Mouse (Mus musculus) regulatory T cell (primary cell): ENCODE data around the gene Ccpg1.

Experiments used
- in situ Hi-C: fragments of 300-600 bp; cut with MboI, MseI; formaldehyde crosslinking; loops from one replicate; pipeline ENCODE4 v1.15.1; 2025; ENCODE audit warnings: high pct_unique_total_duplicates

The Ccpg1 gene

DNA sequence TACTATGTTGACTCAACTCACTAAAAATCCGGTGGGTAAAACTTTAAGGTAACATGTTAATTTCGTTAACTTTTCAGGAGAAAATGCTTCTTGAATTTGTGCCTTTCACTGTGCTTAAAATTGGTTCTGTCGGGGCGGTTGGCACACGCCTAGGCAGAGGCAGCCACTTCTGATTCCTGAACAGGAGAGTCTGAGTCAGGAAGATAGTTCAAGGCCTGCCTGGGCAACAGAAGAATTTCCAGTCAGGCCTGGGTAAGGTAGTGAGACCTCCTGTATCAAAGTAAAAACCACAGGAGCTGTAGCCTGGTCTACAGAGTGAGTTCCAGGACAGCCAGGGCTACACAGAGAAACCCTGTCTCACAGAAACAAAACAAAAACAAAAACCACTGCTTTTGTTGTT, 7.3 kb downstream of the Ccpg1 start:
- in situ Hi-C loops: no loop called here

DNA sequence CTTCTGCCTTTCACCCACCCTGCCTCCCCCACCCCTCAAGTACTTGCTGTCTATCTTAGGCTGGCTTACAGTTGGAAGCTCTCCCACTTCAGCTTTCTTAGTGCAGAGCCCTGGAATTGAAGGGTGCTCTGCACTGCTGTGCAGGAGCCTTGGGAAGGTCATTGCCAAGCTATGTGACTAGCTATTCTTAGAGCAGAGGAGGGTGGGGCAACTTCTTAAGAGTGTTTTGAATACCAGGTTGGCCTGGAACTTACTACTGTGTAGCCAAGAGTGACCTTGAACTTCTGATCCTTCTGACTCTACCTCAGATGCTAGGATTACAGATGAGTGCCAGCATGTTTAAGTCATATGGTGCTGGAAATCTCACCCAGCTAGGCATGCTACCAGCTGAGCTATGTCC, 10.9 kb downstream of the Ccpg1 start:
- in situ Hi-C loops: no loop called here

DNA sequence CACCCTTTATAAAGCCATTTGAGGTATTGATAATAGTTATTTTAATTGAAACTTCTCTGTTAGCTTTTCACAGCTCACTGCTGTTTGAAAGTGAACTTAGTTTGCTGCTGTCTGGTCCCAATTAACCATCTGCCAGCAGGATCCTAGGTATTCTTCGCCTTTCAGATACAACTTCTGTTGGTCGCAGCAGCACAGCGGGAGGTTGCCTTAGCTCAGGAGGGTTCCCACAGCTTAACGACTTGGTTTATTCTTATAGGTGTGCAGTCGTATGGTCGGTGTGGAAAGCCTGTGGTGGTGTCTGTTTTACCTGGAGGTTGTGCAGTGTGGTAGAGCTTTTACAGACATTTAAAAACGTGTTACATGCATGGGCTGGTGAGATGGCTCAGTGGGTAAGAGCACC, 11.6 kb downstream of the Ccpg1 start:
- in situ Hi-C loops: no loop called here

DNA sequence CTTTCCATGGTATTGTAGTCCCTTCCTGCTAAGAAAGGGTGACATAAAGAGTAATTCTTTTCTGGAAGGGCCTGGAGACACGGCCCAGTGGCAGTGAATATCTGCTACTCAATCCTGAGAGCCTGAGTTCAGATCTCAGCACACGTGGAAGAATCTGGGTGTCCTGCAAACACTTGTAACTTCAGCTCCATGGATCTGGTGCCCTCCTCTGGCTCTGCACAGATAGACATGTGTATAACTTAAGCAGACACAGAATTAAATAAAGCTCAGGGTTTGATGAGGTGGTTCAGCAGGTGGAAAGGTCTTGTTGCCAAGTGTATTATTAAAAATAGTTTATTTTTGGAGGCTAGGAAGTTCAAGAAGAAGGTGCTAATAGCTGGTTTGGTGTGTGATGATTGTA, 15.3 kb downstream of the Ccpg1 start:
- in situ Hi-C loops: loop anchor here (25.0 kb wide), 1 partner anchor 1188 kb away; no protein-coding TSS in a partner anchor

DNA sequence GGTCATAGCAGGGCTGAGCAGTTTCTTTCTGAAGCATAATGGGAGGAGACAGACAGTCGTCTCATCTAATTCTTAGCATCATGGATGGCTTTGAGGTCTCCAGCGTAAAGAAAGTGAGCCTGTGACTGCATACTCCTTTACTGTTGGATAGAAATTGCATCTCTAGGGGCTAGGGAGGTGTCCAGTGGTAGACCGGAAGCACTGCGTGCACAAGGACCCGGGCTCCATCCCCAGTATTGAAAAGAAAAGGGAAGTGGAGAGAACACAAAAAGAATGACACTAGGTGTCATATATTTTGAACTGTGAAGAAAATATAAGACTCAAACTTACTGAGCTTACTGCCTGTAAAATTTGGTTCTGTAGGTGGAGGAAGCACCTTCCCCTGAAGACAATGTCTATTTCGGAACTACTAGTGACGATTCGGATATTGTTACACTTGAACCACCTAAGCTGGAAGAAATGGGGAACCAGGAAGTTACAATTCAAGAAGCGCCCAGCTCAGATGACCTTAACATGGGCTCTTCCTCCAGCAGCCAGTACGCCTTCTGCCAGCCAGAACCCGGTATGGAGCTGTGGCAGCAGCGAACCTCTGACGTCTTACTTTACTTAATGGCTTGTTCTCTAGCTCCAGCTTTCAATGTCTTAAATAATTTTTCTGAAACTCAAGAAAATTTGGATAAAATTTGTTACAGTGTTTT, 16.2 kb downstream of the Ccpg1 start:
- in situ Hi-C loops: loop anchor here (25.0 kb wide), 1 partner anchor 1189 kb away; no protein-coding TSS in a partner anchor

DNA sequence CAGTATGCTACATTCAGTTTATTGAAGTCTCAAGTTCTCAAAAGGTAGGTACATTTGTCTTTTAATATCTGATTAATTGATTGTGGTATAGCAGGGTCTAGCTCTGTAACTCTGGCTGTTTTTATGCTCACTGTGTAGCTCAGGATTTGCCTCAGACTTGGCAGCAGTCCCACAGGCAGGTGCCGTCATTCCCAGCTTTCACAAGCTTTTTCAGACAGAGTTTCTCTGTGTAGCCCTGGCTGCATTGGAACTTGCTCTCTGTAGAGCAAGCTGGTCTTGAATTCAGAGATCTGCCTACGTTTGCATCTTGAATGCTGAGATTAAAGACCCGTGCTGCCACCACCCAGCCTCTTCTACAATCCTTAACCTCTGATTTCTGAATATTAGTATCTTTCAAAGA, 16.9 kb downstream of the Ccpg1 start:
- in situ Hi-C loops: loop anchor here (25.0 kb wide), 1 partner anchor 1190 kb away; no protein-coding TSS in a partner anchor

DNA sequence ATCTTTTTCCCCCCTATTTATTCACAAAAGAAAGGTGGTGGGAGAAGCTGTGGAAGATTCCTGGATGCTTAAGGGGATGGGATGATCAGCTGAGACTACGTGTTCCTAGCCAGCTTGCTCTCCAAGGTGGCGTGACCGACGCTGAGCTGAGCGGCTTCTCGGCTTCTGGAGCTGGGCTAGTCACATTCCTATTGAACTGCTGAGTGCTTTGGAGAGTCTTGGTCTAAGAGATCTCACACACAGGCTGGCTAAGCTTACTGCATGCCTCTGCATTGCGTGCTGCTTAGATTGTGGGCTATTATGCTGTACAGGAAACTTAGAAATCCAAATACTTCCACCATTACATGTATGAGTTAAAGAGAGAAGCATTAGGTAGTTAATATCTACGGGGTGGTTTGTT, 18.8 kb downstream of the Ccpg1 start:
- in situ Hi-C loops: loop anchor here (25.0 kb wide), 1 partner anchor 1192 kb away; no protein-coding TSS in a partner anchor

DNA sequence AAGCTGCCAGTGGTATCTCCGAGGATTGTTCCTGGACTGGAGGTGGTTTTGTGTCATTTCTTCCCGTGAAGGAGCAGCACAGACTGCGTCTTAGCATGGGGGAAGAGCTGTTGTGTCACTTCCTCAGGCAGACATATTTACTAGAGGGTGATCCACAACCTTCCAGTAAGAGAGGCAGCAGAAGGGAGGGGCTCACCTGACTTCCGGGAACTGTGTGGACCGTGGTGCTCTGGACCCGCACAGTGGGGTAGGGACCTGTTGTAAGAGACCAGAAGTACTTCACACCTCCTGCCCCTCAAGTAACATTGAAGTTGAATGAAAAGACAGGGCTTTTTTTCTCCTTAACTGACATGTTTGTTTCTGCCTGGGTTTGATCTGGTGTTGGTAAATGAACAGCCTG, 19.9 kb downstream of the Ccpg1 start:
- in situ Hi-C loops: loop anchor here (25.0 kb wide), 1 partner anchor 1193 kb away; no protein-coding TSS in a partner anchor

DNA sequence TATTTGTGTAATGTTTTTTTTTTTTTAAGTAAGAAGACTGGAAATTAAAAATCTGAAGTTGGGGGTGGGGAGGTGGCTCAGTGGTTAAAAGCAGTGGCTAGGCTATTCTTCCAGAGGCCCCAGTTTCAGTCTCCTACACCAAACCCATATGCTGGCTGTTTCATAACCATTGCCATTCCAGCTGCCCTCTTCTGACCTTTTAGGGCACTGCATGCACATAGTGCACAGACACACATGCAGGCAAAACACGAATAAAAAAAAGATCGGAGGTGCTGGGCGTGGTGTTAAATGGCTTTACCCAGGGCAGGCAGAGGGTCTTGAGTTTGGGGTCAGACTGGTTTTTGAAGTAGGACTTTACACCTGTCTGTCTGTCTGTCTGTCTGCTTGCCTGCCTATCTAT, 20.9 kb downstream of the Ccpg1 start:
- in situ Hi-C loops: loop anchor here (25.0 kb wide), 1 partner anchor 1194 kb away; no protein-coding TSS in a partner anchor

DNA sequence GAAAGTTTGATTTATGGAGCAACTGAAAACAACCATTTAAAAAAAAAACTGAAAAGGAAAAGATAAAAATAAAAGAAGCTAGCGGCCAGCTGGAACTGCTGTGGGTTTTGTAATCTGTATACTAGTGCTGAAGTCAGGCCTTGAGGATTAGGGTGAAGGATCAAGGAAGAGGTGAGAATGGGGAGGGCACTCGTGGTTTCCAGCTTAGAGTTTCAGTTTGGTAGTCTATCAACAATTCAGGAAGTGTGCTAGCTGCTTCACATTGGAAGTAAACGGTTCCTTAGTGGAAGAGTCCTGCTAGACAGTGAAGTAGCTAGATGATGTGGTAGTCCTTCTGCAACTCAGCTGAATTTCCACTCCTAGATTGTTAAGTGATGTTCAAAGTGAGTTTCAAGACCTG, 23.2 kb downstream of the Ccpg1 start:
- in situ Hi-C loops: loop anchor here (25.0 kb wide), 1 partner anchor 1196 kb away; no protein-coding TSS in a partner anchor

DNA sequence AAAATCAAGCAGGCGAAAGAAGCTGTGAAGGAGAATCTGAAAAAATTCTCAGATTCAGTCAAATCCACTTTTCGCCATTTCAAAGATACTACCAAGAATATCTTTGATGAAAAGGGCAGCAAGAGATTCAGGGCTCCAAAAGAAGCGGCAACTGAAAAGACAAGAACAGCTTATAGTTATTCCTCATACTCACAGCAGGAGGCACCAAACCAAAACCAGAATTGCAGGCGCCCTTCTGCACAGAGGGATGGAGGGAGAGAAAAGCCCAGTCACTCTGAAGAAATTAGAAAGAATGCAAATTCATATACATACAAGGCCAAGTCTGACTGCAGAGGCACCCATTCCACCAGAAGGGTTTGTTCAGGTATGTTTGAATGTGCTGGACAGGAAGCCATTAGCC, 27.4 kb downstream of the Ccpg1 start:
- in situ Hi-C loops: loop anchor here (10.0 to 25.0 kb wide), 2 partner anchors 178 to 1200 kb away; no protein-coding TSS in a partner anchor

DNA sequence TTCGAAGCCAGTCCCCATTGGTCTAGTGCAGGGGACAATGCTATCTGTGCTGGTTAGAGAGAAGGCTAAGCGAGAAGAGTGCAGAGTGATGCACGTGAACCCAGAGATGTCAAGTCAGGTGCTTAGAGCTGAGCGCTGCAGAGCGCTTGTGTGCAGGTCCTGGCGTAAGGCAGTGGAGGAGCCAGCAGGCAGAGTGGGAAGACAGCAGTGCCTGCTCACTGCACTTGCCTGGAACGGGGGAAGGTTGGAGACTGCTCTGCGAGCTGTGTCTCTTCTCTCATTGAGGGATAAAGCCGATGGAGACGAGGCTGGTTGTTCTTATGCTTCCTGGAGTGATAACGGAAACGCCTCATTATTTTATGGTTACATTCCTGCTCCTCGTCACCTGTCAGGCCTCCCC, 29.5 kb downstream of the Ccpg1 start:
- in situ Hi-C loops: loop anchor here (10.0 to 25.0 kb wide), 2 partner anchors 180 to 1202 kb away; no protein-coding TSS in a partner anchor

DNA sequence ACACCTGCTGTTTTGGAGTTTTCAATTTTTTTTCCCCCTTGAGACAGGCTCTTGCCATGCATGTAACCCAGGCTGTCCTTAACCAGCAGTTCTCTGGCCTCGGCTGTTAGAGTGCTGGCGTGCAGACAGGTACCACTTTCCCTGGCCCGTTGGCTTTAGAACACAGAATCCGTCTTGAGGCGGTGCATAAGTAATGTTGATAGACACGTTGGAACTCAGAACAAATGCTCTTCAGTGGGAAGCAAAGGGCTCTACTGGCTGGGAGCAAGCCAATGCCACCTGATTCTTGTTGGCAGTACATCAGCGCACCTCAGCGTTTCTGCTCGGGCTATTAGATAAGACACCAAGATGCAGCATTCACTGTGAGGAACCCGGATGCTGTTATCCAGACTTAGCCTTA, 34.6 kb downstream of the Ccpg1 start:
- in situ Hi-C loops: loop anchor here (10.0 to 25.0 kb wide), 2 partner anchors 185 to 1208 kb away; no protein-coding TSS in a partner anchor

DNA sequence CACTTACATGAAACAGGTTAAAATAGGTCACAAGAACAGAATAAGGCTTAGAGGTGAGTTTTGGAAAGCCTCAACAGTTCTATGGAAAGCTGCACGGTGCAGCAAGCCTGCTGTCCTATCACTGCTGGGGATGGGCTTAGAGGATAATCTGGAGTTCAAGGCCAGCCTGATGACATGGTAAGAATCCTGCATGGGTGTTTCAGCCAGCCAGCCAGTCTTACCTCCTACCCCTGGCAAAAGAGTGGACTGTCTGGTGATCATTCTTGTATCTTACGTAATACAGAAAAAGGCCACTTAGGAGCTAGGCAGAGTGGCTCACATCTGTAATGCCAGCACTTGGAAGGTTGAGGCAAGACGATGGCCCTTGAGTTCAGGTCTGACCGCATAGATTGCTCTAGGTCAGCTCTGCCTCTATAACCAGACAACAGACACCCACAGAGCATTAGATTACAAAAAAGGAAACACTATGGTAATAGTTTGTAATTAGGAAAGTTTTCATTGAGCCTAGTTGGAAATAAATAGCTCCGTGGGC, 35.4 kb downstream of the Ccpg1 start:
- in situ Hi-C loops: loop anchor here (25.0 kb wide), 1 partner anchor 1208 kb away; no protein-coding TSS in a partner anchor

DNA sequence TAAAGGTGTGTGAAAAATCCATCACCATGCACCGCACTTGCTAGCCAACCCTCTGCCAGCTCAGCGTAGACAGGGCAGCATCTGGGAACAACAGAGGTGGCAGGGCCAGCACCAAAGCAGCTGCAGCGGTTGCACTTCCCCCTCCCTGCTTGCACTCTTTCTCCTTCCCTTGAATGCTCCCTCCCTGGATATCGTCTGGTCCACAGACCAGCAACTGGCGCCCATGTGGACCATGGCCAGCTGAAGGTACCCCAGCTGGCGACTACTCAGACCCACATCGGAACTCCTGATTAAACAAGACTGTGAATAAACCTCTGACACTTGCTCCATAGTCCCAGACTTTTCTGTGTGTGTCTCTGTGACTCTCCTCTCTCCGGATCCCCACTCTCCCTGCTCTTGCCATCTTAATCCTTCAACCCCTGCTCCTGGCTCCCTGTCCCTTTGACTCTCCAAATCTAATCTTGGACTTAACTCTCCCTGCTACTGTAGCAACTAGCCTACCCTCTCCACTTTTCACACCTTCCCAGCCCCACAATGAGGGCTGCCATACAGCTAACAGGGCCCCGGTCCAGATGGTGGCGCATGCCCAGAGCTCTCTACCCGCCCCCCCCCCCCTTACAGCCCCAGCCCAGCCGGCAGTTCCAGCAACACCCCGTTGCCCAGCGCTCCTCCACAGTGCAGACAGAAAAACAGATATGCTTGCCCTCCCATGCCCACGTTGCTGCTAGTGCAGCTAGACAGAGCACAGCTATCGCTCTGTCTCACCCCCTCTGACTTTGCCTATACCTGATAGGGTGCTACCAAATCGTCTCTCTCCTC, 40.8 kb downstream of the Ccpg1 start:
- in situ Hi-C loops: no loop called here

DNA sequence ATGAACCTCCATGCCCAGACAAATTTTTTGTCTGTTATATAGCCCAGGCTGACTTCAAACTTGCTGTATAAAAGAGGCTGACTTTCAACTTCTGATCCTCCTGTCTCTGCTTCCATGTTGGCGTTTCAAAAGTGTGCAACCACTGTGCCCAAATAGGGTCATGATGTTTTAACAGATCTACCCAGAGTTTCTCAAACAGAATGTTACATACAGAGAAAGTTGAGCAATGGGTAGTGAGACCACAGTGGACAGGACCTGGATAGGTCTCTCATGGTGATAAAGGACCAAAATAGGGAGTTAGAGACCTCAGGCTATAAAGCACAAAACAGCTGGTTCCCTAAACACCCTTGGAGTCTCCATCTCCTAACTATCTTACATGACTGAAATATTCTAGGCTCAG, 45.2 kb downstream of the Ccpg1 start:
- in situ Hi-C loops: no loop called here

DNA sequence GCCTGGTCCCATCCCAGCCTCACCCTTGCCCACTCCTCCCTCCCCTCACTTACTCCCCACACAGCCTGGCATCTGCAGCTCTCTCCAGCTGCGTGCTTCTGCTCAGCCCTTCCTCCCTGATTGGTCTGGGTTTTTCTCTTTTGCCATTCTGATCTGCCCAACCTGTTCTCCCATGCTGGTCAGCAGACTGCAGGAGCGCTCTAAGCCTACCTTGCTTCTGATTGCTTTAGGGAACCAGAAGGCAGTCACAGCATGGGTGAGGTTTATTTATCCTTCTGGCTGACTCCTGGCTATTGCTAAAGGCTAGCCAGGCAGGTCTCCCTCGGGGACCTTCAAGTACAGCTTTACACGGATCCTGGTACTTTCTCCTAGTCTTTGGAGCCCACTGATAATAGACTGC, 46.2 kb downstream of the Ccpg1 start:
- in situ Hi-C loops: no loop called here

DNA sequence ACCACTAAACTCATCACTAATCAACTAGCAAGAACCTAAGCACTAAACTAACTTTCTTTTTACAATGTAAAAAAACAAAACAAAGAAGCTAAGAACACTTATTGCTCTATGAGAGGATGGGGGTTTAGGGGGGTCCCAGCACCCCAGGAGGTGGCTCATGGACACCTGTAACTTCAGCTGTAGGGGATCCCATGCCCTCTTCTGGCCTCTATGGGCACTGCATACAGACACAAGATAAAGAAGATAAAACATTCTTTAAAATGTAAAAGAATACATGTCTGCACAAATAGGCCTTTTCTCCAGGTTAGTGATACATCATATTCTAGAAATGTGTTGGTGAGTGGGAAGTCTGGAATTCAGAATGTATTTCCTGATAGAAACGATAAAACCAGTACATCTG, 48.2 kb downstream of the Ccpg1 start:
- in situ Hi-C loops: no loop called here

DNA sequence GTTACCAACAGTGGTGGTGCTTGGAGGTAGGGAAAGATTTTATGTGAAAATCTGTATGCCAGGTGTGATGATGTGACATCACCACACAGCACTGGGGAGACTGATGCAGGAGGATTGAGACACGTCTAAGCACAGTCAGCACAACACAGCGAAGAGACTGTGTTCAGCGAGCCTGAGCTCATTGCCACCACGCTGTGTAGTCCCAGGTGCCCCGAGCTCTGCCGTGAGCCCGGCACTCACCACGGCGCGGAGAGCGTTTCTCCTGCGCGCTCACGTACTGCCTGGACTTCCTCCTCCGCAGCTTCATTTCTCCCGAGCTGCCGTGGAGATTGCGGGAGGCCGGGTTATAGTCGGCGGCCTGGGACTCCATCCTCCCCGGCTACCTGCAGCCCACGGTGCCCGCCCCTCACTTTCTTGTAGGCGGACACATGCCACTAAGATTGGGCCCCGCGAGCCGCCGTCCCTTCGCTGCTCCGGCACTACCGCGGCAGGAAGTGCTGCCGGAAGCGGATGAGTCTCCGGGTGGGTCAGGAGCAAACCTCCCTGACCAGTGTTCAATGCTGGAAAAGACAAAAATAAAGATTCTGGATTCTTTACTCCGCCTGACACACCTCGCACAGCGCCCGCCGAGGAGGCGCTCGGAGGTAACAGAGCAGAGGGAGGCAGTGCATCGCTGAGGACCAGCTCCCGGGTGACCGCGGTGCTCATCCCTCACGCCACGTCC, 54.2 kb downstream of the Ccpg1 start:
- in situ Hi-C loops: no loop called here

DNA sequence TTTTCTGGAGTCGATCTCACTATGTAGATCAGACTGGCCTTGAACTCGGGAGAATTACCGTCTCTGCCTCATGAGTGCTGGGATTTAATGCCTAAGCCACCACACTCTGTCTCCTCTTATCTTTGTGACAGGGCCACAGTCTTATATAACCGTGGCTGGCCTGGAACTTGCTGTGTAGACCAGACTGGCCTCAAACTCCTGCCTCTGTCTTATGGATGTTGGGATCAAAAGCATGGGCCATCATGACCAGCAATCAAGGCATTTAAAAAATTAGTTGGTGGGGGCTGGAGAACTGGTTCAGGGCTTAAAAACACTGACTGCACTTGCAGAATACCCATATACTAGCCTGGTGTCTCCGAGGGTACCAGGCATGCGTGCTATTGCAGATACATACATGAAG, 54.9 kb downstream of the Ccpg1 start, which contains the start of gene Pigb:
Gene Pigb (minus strand): TSS at position 299 of the 400 bp plus-strand sequence.
- in situ Hi-C loops: loop anchor here (5.0 kb wide), 2 partner anchors 52 to 78 kb away; no protein-coding TSS in a partner anchor
